Mouse (Mus musculus): Measurements from ENCODE around the gene Cdh23. TPM values are rescaled to one million over a fixed set of nuclear protein-coding genes. Genes with fewer than 3 reads are reported as not detected.

Gene Cdh23
- total and polyA plus RNA-seq, 2 experiments from 2014 or later, result 1.9 to 13.1 TPM

GRCm38 (mm10) chr10:60257261-60257825 is 438.9 kb downstream of the Cdh23 start:
- Histone ChIP-seq H3K9ac (no peak overlapping the region), H3K4me1 (ENCODE audit: insufficient read depth) (0 out of 2 replicates have a peak, but pooled peaks cover 2% of the 10 kb centered on the region), H3K4me2 (ENCODE audit: low read depth) (no peak overlapping the region), H3K4me3 (ENCODE audit: low read depth, low read length) (no peak overlapping the region), H3K27ac (ENCODE audit: low read depth, low read length) (no peak overlapping the region), H3K36me3 (ENCODE audit: insufficient read depth) (no peaks in the 10 kb centered on the region), H3K27me3 (ENCODE audit: insufficient read depth, low read length) (no peaks in the 10 kb centered on the region), H3K9me3 (ENCODE audit: low read length) (no peaks in the 10 kb centered on the region)
- DNase-seq (no peak), ATAC-seq (peak; percentile 47; the same call in 1 of the 2 replicates)
- no peak for TF ChIP-seq CTCF (IDR thresholded peaks at IDR 0.05; ENCODE audit: low read depth)
- WGBS, result 57% methylated on average over 16 of the region's 16 CpGs

DNA sequence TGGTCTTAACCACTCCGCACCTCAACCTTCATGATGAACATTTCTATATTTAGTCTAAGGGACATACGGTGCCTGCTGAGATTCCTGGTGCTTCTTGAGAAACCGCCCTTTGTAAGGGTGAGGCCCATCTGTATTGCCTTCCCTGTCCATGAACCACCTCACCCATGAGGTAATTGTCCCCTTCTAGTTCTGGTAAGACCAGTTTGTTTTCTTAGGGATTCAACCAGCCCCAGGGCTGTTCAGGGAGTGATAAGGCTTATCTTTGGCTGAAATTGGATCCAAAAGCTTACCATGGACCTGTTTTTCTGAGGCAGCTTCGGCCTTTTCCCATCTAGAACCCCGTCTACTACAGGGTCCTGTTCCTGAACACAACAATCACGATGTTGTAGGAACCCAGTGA is 440.2 kb downstream of the Cdh23 start:
- Histone ChIP-seq H3K9me3 (ENCODE audit: low read length) (no peaks in the 10 kb centered on the region), H3K9ac (no peak overlapping the region), H3K27me3 (ENCODE audit: insufficient read depth, low read length) (no peaks in the 10 kb centered on the region), H3K4me2 (ENCODE audit: low read depth) (no peak overlapping the region), H3K36me3 (ENCODE audit: insufficient read depth) (no peaks in the 10 kb centered on the region), H3K4me1 (ENCODE audit: insufficient read depth) (no peaks in the 10 kb centered on the region), H3K27ac (ENCODE audit: low read depth, low read length) (no peak overlapping the region), H3K4me3 (ENCODE audit: low read depth, low read length) (no peak overlapping the region)
- ATAC-seq, result no peak
- 93% methylated on average over 6 of the region's 6 CpGs for WGBS
- no peak for DNase-seq
- no peak for TF ChIP-seq CTCF (IDR thresholded peaks at IDR 0.05; ENCODE audit: low read depth)

Other genes with a start within 250 kb of the Cdh23 start
- gene Slc29a3, start 56.3 kb upstream of the Cdh23 start, total RNA-seq (2014; rRNA removed), result 6.5 and 9.3 TPM in 2 replicates
- 7.8 and 11.6 TPM in 2 replicates for gene Slc29a3, start 56.3 kb upstream of the Cdh23 start, polyA plus RNA-seq (2015; fragmentation: Nextera tagmentation; extraction: Ambion mirVana)
- gene Unc5b, start 135.1 kb upstream of the Cdh23 start, total RNA-seq (2014; rRNA removed), result 8.5 and 15.9 TPM in 2 replicates
- 1.1 and 1.6 TPM in 2 replicates for gene Unc5b, start 135.1 kb upstream of the Cdh23 start, polyA plus RNA-seq (2015; fragmentation: Nextera tagmentation; extraction: Ambion mirVana)

Data from forebrain, postnatal 0 days (tissue).